Mouse (Mus musculus): ENCODE measurements around the gene Strn3.
"Not testable (repeated sequence)": the region's sequence is repeated elsewhere in the genome, so short reads cannot be mapped to it uniquely, and the experiment has no call there.

Strn3 gene

DNA sequence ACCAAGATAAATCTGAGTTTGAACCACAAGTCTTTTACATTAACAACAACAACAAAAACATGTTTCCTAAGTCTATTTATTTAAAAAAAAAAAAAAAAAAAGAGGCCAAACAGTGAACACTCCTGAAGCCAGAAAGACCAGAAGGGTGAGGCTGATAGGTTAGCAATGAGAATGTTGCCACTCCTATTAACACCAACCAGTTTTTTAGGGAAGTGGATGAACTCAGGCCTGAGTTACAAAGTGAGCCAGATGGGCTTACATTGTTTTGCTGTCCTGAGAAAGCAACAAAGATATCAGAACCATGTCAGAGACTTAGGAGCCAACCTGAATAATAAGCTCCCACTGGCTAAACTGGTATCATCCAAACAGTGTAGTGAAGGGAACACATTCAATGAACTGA is 71.1 kb downstream of the Strn3 start:
- Histone ChIP-seq H3K27me3 (ENCODE audit: control insufficient read depth, insufficient read depth, low read length, poor library complexity, severe bottlenecking) (no peaks in the 10 kb centered on the region), H3K36me3 (ENCODE audit: control insufficient read depth, insufficient read depth, low read length, poor library complexity, severe bottlenecking) (peaks cover 5% of the 10 kb centered on the region)
- DNase-seq (ENCODE audit: low read depth, low spot score) = no peak

DNA sequence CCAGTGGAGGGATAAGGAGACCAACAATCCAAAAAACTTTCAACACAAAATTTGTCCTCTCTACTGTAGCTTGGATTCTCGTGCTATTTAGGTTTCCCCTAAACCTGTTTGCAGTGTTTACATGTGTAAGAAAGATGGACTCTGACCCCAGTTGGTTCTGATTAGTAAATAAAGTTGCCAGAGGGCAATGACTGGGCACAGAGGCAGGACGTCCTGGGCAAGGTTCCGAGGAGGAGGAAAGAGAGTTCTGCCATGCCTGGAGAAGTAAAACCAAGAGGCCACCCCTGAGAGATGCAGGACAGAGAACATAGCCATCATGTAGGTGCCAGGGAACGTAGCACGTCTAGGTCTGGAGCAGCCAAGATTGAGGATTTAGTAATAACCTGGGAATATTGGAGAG is 79.3 kb downstream of the Strn3 start:
- no peak for DNase-seq (ENCODE audit: low read depth, low spot score)
- Histone ChIP-seq H3K27me3 (ENCODE audit: control insufficient read depth, insufficient read depth, low read length, poor library complexity, severe bottlenecking) (no peaks in the 10 kb centered on the region), H3K36me3 (ENCODE audit: control insufficient read depth, insufficient read depth, low read length, poor library complexity, severe bottlenecking) (peaks cover 7% of the 10 kb centered on the region; the same call in 1 of the 2 replicates)

DNA sequence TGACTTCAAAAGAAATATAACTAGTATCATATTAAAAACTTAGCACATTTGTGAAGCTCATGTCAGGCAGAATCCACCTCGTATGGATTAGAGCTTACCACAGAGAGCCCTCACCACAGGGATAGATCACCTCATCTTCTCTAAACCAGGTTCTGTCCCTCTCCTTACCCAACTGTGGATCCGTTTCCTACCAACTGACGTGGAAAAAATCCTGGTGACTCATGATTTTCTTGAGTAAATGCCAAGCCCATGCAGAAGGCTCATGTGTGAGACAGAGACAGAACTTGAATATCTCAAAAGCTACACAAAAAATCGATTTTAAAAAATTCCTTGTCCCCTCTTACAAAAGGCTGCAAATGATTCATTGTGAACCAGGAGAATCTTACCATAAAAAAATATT is 85.6 kb downstream of the Strn3 start:
- Histone ChIP-seq H3K36me3 (ENCODE audit: control insufficient read depth, insufficient read depth, low read length, poor library complexity, severe bottlenecking) (no peaks in the 10 kb centered on the region; the same call in 1 of the 2 replicates), H3K27me3 (ENCODE audit: control insufficient read depth, insufficient read depth, low read length, poor library complexity, severe bottlenecking) (no peaks in the 10 kb centered on the region)
- DNase-seq (ENCODE audit: low read depth, low spot score) = no peak

DNA sequence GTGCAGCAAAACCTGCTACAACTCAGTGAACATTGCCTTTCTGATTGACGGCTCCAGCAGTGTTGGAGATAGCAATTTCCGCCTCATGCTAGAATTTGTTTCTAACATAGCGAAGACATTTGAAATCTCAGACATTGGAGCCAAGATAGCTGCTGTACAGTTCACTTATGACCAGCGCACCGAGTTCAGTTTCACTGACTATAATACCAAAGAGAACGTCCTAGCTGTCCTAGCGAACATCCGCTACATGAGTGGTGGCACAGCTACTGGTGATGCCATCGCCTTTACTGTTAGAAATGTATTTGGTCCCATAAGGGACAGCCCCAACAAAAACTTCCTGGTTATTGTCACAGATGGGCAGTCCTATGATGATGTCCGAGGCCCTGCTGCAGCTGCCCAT is 88.4 kb downstream of the Strn3 start:
- H3K27me3 ChIP-seq (ENCODE audit: control insufficient read depth, insufficient read depth, low read length, poor library complexity, severe bottlenecking) = no peaks in the 10 kb centered on the region
- no peak for DNase-seq (ENCODE audit: low read depth, low spot score)
- no peaks in the 10 kb centered on the region; the same call in 1 of the 2 replicates for H3K36me3 ChIP-seq (ENCODE audit: control insufficient read depth, insufficient read depth, low read length, poor library complexity, severe bottlenecking)

DNA sequence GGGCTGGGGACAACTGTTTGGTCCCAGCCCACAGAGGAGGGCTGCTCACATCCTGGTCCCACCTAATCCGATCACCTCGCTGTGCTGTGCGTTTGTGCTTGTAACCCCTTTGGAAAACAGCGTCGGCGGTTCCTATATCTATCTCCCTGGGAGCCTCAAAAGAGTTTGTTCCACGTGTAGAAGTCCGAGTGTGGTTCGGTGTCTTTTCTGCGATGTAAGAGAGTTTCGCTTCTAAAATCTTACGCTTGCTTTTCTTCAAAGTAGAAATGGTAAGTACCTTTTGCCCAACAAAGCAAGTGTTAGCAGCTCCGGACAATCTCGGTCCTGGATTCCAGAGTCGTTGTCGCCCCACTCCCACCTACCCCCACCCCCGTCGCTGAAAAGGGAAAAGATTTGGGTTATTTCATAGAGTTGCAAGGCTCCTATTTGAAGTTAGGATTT is 97.6 kb downstream of the Strn3 start:
- DNase-seq (ENCODE audit: low read depth, low spot score) = peak; percentile 8
- Histone ChIP-seq H3K27me3 (ENCODE audit: control insufficient read depth, insufficient read depth, low read length, poor library complexity, severe bottlenecking) (peaks cover 2% of the 10 kb centered on the region; the same call in 1 of the 2 replicates), H3K36me3 (ENCODE audit: control insufficient read depth, insufficient read depth, low read length, poor library complexity, severe bottlenecking) (no peaks in the 10 kb centered on the region)

DNA sequence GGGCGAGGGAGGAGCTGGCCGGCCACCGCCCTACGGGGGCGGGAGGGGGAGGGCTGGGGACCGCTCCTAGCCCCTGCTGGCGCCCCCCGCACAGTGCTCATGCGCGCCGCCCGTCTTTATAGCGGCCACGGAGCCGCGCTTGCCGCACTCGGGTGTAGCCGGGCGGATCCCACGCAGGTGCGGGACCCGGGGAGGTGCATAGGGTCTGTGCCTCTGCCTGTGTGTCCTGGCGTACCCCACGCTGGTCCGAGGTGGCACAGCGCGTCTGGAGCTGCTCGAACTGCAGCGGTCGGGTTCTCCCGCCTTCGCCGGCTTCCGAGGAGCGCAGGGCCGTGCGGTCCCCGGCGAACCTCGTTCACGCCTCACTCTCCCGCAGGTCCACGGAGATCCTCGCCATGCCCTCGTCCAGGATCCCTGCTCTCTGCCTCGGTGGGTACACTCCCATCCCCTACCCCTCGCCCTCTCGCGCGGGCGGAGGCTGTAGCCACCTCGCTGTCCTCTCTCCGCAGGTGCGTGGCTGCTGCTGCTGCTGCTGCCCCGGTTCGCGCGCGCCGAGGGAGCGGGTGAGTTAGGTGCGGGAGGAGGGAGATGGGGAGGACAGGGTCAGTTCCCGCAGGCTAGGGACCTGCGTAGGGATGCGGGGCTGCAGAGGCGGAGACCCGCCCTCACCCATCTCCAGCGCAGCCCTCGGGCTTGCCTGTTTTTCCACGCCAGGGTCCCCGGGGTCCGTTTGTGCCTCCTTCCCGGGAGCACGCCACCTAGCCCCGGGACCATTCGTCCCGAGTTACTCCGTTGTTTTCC is 98.3 kb downstream of the Strn3 start, which contains the start of gene Coch:
Gene Coch (plus strand): TSS at position 113 of the 801 bp plus-strand sequence.
- peak; percentile 11 for DNase-seq (ENCODE audit: low read depth, low spot score)
- Histone ChIP-seq H3K27me3 (ENCODE audit: control insufficient read depth, insufficient read depth, low read length, poor library complexity, severe bottlenecking) (peaks cover 2% of the 10 kb centered on the region; the same call in 1 of the 2 replicates), H3K36me3 (ENCODE audit: control insufficient read depth, insufficient read depth, low read length, poor library complexity, severe bottlenecking) (no peaks in the 10 kb centered on the region)

DNA sequence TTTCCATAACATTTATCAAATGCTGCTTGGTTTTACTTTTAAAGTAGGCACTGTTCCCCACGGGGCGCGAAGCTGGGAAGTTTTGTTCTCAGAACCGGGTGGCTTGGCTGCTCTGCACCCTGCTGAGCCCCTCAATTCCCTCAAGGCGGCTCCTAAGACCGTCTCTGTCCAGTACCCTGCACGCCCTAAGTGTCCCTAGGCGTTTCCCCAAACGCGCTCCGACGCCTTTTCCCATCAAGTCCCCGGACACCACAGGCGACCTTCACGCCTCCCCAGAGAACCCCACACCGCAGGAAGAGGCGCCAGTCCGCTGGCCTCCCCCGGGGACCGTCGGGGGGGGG is 98.8 kb downstream of the Strn3 start:
- peak; percentile 8 for DNase-seq (ENCODE audit: low read depth, low spot score)
- H3K27me3 ChIP-seq (ENCODE audit: control insufficient read depth, insufficient read depth, low read length, poor library complexity, severe bottlenecking) = peaks cover 2% of the 10 kb centered on the region; the same call in 1 of the 2 replicates
- no peaks in the 10 kb centered on the region for H3K36me3 ChIP-seq (ENCODE audit: control insufficient read depth, insufficient read depth, low read length, poor library complexity, severe bottlenecking)

DNA sequence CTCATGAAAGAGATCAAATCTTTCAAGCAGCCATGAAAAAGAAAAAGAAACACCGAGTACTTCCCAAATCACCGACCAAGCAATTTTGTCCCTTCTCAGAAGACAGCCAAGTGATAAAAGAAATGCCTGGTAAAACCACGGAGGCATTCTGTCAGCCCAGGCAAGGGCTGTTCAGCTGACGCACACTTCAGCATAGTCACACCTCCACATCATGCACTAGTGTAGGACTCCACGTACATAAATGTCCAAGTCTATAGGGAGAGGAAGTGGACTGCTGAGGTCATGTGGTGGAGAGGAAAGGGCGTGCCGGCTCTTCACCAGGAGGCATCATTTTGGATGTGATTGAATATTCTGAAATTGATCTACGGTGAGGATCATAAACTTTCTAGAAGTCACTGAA is 99.8 kb downstream of the Strn3 start:
- no peak for DNase-seq (ENCODE audit: low read depth, low spot score)
- peaks cover 2% of the 10 kb centered on the region; the same call in 1 of the 2 replicates for H3K27me3 ChIP-seq (ENCODE audit: control insufficient read depth, insufficient read depth, low read length, poor library complexity, severe bottlenecking)
- no peaks in the 10 kb centered on the region for H3K36me3 ChIP-seq (ENCODE audit: control insufficient read depth, insufficient read depth, low read length, poor library complexity, severe bottlenecking)

DNA sequence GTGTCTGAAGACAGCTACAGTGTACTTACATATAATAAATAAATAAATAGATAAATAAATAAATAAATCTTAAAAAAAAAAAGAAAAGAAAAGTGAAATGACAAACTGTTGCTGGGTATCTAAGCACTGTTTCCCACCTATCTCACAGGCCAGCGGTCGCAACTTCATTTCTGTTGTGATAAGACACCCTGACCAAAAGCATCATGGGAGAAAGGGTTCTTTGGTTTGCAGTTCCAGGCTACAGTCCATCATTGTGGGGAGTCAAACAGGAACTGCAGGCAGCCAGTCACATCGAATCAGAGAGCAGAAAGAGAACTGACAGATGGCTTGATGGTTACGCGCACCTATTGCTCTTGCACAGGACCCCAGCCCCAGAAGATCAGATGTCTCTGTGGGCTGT is 102.4 kb downstream of the Strn3 start:
- Histone ChIP-seq H3K27me3 (ENCODE audit: control insufficient read depth, insufficient read depth, low read length, poor library complexity, severe bottlenecking) (peaks cover 2% of the 10 kb centered on the region; the same call in 1 of the 2 replicates), H3K36me3 (ENCODE audit: control insufficient read depth, insufficient read depth, low read length, poor library complexity, severe bottlenecking) (no peaks in the 10 kb centered on the region)
- DNase-seq (ENCODE audit: low read depth, low spot score) = no peak

DNA sequence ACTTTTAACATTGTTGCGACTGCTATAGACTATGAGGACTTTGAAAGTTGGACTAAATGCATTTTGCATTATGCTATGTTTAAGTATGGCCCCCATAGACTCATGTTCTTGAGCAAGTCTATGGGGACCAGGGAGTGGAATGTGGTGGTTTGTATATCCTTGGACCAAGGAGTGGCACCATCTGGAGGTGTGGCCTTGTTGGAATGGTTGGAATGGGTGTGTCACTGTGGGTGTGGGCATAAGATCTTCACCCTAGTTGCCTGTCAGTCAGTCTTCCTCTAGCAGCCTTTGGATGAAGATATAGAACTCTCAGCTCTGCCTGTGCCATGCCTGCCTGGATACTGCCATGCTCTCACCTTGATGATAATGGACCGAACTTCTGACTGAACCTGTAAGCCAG is 113.9 kb downstream of the Strn3 start:
- DNase-seq (ENCODE audit: low read depth, low spot score); H3K36me3 ChIP-seq (ENCODE audit: control insufficient read depth, insufficient read depth, low read length, poor library complexity, severe bottlenecking); H3K27me3 ChIP-seq (ENCODE audit: control insufficient read depth, insufficient read depth, low read length, poor library complexity, severe bottlenecking): not testable (repeated sequence)

DNA sequence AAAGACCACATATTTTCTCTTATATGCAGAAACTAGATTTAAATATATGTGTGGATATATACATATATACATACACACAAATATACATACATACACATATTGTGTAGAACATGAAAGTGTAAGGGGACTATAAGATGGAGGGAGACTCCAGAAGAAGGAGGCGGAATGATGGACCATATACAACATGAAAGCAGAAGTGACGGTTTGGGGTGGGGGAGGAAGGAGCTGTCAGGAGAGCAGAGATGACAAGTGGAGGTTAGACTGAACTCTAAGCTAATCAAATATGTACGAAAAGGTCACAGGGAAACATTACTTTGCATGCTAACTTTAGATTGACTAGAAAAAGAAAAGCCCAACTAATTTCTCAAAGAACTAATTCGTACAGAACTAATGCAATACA is 119.0 kb downstream of the Strn3 start:
- Histone ChIP-seq H3K27me3 (ENCODE audit: control insufficient read depth, insufficient read depth, low read length, poor library complexity, severe bottlenecking) (no peaks in the 10 kb centered on the region), H3K36me3 (ENCODE audit: control insufficient read depth, insufficient read depth, low read length, poor library complexity, severe bottlenecking) (no peaks in the 10 kb centered on the region)
- no peak for DNase-seq (ENCODE audit: low read depth, low spot score)

DNA sequence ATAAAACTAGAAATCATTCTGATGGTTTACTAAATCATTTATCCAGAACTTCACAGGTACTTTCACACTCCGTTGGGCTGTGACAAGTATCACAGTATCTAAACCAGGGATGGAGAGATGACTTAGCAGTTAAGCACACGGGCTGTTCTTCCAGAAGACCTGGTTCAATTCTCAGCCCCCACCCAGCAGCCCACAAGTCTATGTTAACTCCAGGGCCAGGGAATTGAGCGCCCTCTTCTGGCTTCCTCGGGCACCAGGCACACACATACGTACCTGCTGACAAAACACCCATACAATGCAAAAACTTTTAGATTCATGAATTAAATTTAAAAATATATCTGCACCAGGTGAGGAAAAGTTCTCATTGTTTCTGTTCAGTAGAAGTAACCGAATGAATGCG is 121.8 kb downstream of the Strn3 start:
- H3K27me3 ChIP-seq (ENCODE audit: control insufficient read depth, insufficient read depth, low read length, poor library complexity, severe bottlenecking) = no peaks in the 10 kb centered on the region
- no peaks in the 10 kb centered on the region for H3K36me3 ChIP-seq (ENCODE audit: control insufficient read depth, insufficient read depth, low read length, poor library complexity, severe bottlenecking)
- no peak for DNase-seq (ENCODE audit: low read depth, low spot score)

DNA sequence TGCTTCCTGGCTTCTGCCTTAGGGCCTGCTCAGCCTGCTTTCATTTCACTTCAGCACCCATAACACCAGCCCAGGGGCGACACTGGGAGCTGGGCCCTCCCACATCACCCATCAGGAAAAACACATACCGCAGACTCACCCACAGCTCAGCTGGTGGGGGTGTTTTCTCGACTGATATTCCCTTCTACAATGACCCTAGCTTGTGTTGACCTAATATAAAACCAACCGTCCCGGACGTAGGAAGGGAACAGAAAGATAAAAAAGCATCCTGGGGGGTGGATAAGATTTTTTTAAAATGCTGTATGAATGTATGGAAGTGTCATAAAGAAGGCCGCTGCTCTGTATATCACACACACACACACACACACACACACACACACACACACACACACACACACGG is 122.2 kb downstream of the Strn3 start:
- Histone ChIP-seq H3K27me3 (ENCODE audit: control insufficient read depth, insufficient read depth, low read length, poor library complexity, severe bottlenecking) (no peaks in the 10 kb centered on the region), H3K36me3 (ENCODE audit: control insufficient read depth, insufficient read depth, low read length, poor library complexity, severe bottlenecking) (no peaks in the 10 kb centered on the region)
- no peak for DNase-seq (ENCODE audit: low read depth, low spot score)

DNA sequence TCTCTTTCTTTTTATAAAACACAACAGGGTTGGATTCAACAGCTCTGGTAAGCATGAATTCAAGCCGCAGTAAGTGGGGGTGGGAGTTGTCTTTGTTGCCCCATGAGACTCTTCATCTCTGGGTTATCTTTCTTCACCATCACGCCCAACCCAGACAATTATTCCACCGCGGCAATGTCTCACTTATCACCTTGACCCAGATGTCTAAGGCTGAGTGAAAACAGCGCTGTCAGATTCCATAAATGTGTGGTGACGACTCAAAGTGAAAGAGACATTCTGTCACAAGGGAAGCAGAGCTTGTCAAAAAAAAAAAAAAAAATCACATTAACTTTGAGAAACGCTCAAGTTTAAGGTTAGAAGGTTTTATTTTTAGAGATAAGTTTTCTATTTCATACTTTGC is 124.5 kb downstream of the Strn3 start:
- Histone ChIP-seq H3K27me3 (ENCODE audit: control insufficient read depth, insufficient read depth, low read length, poor library complexity, severe bottlenecking) (no peaks in the 10 kb centered on the region), H3K36me3 (ENCODE audit: control insufficient read depth, insufficient read depth, low read length, poor library complexity, severe bottlenecking) (no peaks in the 10 kb centered on the region)
- DNase-seq (ENCODE audit: low read depth, low spot score) = no peak

DNA sequence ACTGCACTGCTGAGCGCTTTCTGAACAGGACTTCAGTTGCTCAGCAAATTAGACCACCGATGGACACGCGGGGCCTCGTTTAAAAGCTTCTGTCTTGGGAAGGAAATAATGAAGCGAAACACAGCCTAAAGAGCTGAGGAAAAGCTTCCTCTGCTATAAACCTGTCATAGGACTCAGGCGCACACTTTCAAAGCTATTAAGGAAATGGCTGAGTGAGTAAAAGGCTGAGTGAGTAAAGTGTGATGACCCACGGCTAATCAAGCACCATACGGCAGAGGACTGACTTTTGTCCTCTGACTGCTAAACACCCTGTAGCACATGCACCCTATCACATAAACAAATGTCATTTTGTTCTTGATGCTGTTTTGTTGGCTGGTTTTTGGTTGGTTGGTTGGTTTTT is 130.3 kb downstream of the Strn3 start:
- H3K27me3 ChIP-seq (ENCODE audit: control insufficient read depth, insufficient read depth, low read length, poor library complexity, severe bottlenecking) = no peaks in the 10 kb centered on the region

More for the DNA sequence above, 130.3 kb downstream of the Strn3 start:
- DNase-seq (ENCODE audit: low read depth, low spot score) = no peak
- no peaks in the 10 kb centered on the region for H3K36me3 ChIP-seq (ENCODE audit: control insufficient read depth, insufficient read depth, low read length, poor library complexity, severe bottlenecking)

Measured in splenic B cell, adult 2 months (primary cell).